Mouse (Mus musculus): ENCODE measurements around the gene Ptms.

GRCm38 (mm10) chr6:124918331-124918690, 1.6 kb downstream of the Ptms start:
- TF ChIP-seq CTCF (IDR thresholded peaks at IDR 0.05; ENCODE audit: borderline replicate concordance, control insufficient read depth, extremely low read depth, insufficient read depth, low read length, poor library complexity) (no peak), POLR2A (IDR thresholded peaks at IDR 0.05; ENCODE audit: control insufficient read depth, extremely low read depth, insufficient read depth, low read length, poor library complexity) (no peak)

All from thymus, adult 2 months (tissue).